Mouse (Mus musculus): ENCODE data around the gene Ldoc1.
A peak's percentile ranks its signal among the peaks of the same experiment; 100 is the strongest.

The Ldoc1 gene

DNA sequence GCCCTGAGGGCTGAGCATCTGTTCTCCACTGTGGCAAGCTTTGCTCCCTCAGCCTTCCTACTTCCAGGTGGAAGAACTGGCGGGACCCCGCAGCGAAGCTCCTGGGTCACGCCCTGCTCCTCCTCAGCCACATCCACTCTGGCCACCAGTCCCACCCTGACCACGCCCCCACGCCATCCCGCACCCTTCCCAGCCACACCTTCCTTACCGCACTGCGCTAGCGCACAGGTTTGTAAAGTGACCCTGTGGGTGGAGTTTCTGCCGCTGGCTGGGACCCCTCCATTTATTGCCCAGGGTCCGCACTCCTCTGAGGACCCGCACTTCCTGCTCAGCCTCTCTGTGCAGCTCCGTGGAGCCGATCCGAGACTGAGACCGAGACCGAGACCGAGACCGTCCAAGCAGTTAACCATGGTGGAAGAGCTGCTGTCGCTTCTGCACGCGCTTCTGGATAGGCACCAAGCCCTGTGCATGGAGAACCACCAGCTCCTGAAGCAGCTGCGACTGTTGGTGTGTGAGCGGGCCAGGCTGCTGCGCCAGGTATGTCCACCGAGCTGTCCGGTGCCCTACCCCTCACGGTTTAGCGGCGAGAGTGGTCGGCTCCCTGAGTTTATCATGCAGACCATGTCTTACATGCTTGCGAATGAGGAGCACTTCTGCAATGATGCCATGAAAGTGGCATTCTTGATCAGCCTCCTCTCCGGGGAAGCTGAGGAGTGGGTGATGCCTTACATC is at the start of gene Ldoc1:
Gene Ldoc1 (plus strand): TSS at position 196 of the 732 bp plus-strand sequence.
- no peak for DNase-seq (ENCODE audit: low spot score)

DNA sequence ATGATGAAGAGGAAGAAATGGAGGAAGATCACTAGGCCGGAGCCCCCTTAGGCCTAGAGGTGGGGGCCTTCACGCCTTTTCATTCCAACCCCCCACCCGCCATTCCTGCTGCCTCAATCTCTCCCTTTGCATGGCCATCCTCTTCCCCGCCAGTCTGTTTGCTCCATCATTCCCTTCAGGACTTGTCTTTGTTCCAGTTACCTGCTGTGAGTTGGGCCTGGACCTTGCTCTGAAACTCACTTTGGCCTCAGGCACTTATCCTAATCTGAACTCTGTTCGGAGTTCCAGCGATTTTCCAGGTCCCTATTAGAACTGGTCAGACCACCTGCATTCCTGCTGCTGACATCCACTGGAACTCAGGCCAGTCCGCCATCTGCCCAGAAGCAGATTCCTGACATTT is 834 bp downstream of the Ldoc1 start:
- no peak for DNase-seq (ENCODE audit: low spot score)

DNA sequence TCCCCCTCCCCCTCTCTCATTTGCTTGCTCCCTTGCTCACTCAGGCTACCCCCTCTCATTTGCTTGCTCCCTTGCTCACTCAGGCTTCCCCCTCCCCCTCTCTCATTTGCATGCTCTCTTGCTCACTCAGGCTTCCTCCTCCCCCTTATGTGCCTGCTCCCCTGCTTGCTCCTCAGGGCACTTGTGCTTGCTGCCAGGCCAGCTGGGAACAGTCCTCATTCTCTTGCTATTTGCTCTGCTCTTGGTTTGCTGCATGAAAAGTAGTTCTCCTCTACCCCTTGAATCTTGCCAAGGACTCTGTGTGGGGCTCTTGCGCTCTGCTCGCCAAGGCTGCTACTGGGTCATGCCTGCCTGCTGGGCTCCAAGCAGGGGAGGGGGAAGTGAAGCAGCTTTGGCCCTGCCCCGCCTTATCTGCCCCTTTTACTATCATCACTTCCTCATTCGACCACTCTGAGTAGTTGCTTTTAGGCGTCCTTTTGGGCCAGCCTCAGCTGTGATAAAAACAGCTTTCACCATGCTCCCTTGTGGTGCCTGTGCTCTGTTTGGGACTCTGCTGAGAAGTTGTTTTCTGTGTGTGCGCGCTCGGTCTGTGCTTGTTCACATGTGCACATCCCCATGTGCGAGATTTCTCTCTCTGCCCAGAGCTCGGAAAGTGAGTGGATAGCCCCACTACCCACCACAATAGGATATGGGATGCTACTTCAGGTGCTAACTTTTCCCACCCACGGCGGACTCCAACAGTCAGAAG is 13.2 kb downstream of the Ldoc1 start:
- DNase-seq (ENCODE audit: low spot score) = peak; percentile 9

DNA sequence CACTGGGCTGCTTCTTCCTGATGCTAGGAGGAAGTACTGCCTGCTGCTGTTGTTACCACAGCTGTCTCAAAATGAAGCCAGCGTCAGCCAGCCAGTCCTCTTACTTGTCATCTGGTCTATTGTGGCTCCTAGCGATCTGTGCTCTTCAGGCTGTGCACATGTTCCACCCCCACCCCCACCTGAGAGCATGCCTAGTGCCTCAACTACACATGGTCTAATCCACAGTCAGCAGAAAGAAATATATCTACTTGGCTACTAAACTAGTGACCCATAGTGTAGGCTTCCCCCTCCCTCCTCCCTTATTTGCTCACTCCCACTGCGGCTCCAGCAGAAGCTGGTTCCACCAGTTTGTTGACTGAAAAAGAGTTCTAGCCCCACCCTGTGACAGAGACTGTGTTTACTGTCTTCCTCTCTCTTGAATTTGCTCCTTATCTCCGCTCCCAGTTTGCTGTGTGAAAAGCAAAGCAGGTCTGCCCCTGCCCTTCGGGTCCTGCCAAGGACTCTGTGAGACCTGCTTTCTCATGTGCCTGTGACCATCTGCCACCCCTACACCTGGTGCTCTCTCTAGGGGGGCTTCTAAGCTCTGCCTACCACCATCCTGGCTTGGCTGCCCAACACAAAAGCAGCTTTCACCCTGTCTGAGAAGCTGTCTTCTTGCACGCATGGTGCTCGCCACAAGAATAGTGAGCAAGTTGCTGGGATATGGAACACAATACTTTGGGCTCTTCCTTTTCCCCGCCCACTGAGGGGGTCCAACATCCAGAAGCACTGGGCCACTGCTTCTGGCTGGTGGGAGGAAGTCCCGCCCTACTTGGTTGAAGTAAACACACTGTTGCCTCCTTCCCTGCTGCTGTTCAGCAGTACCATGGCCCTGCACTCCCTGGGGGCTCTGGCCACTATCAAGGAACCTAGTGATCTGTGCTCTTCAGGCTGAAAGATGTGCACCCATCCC is 14.0 kb downstream of the Ldoc1 start:
- no peak for DNase-seq (ENCODE audit: low spot score)

DNA sequence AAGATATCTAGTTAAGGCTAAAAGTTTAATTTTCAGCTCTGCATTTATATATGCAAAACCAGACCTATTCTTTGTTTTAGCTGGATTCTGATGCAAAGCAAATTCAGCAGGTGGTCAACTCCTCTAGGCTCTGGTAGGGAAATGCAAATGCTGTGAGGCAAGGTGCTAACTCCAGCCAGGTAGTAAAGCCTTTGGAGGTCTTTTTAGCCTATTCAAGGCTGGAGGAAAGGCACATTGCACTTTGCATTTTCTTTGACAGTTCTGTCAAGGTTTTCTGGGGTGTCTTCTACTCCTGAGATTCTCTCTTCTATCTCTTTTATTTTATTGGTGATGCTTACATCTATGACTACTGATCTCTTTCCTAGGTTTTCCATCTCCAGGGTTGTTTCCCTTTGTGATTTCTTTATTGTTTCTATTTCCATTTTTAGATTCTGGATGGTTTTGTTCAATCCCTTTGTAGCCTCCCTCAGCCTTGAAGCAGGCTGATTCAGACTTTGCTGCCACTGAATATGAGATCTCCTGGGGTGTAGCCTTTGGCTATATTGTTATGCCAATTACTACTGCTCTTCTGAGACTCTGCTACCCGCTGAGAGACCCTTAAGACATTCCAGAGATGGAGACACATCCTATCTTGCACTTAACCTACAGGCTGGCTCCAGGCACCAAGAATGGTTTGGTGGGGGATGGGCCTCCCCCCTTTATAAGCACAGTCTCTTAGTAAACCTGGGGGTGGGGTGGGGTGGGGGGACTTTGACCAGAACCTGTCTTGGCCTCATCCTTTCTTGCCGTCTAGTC is 18.4 kb downstream of the Ldoc1 start:
- no peak for DNase-seq (ENCODE audit: low spot score)

Measured in lung, postnatal 25 days (tissue).